Mouse (Mus musculus) layer of hippocampus, adult 2 months (tissue): ENCODE data around the gene Adora1. TPM values are rescaled to one million over a fixed set of nuclear protein-coding genes. Genes with fewer than 3 reads are reported as not detected.

ENCODE experiments used
- DNase-seq, 2 experiments: peaks; one replicate each; pipeline ENCODE4 v3.0.0; 2022; ENCODE audit warnings: low spot score in 2 of 2
- H3K27ac ChIP-seq: fragments of 200-600 bp; 2 replicates; pipeline ENCODE4 v1.8.1; 2022
- H3K4me3 ChIP-seq: fragments of 200-600 bp; 2 replicates; pipeline ENCODE4 v1.8.1; 2022; ENCODE audit warnings: mild to moderate bottlenecking
- CTCF ChIP-seq: fragments of 200-600 bp; conservative IDR thresholded peaks from 2 replicates; pipeline ENCODE4 v1.8.1; 2022; ENCODE audit warnings: antibody characterized with exemption, mild to moderate bottlenecking, moderate library complexity
- total RNA-seq, 2 experiments: library from RNA; stranded (reverse); gene quantifications; 2 replicates each; pipeline ENCODE4 v1.2.3; 2021

The Adora1 gene
- total RNA-seq, 2 experiments from 2014 or later = 202 to 221 TPM

DNA sequence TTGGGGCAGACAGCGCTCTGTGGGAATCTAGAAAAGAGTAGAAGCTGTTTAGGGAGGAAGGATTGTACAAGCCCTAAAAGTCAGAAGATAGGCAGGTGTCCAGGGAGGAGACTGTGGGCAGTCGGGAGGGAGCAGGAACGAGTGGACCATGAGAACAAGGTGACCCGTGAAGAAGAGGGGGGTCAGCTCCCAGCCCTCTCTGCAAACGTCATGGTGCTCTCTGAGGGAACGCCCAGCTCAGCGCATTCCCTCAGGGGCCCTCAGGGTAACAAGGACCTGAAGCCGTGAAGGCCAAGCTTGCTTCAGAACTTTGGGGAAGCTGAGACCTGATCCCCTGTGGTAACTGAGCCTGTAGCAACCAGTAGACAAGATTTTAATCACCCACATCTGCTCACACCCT lies 85.2 kb downstream of the Adora1 start:
- H3K4me3 ChIP-seq = no peak overlapping the region
- DNase-seq = no peak
- no peak overlapping the region for H3K27ac ChIP-seq
- no peak for TF ChIP-seq CTCF

Other genes starting within 250 kb of the Adora1 start
- 1 to 10 TPM; 6.0 to 7.4 TPM for gene Fmod, start 198.2 kb downstream of the Adora1 start, total RNA-seq
- gene Btg2, start 156.3 kb downstream of the Adora1 start, total RNA-seq = 10 to 100 TPM; 17.2 to 22.0 TPM
- under 1 TPM in 1 of 2 experiments, not detected in 1; 0.20 TPM for gene Chit1, start 124.2 kb downstream of the Adora1 start, total RNA-seq
- 10 to 100 TPM; 11.1 to 12.4 TPM for gene Chil1, start 53.3 kb downstream of the Adora1 start, total RNA-seq
- gene Mybph, start 42.0 kb downstream of the Adora1 start, total RNA-seq = not detected
- gene Myog, start 54.6 kb upstream of the Adora1 start, total RNA-seq = not detected
- gene Ppfia4, start 97.5 kb upstream of the Adora1 start, total RNA-seq = 10 to 100 TPM; 71.9 to 79.7 TPM
- 10 to 100 TPM; 73.5 to 76.7 TPM for gene Tmem183a, start 126.5 kb upstream of the Adora1 start, total RNA-seq
- not detected for gene 4933406M09Rik, start 150.5 kb upstream of the Adora1 start, total RNA-seq
- 10 to 100 TPM; 27.4 to 39.9 TPM for gene Cyb5r1, start 170.1 kb upstream of the Adora1 start, total RNA-seq
- gene Adipor1, start 179.9 kb upstream of the Adora1 start, total RNA-seq = 10 to 100 TPM; 53.1 to 55.2 TPM
- gene Klhl12, start 220.1 kb upstream of the Adora1 start, total RNA-seq = 10 to 100 TPM; 43.5 to 44.4 TPM